Comparison of ENCODE assay signal across 24 mouse cellular contexts in genomic region chr4:103969906-103970305, GRCm38 (mm10).
DNase-seq lines count a peak whose midpoint lies in the region; ATAC-seq lines count a peak whose summit lies in the region.
"Had no signal": no experiment of that assay in that cellular context is flagged by ENCODE, and none has a peak within 500 bp of the region (broad histone marks: within the 10 kb centered on the region; RNA-seq: fewer than 3 reads in every experiment).

No protein-coding gene starts in this region.

- no peaks in the 10 kb centered on the region for H3K9me3 ChIP-seq in hindbrain, embryonic 13.5 days
- H3K9me3 ChIP-seq in hindbrain, embryonic 10.5 days = no peaks in the 10 kb centered on the region
- no peaks in the 10 kb centered on the region for H3K9me3 ChIP-seq in neural tube, embryonic 13.5 days
- no peaks in the 10 kb centered on the region for H3K9me3 ChIP-seq in neural tube, embryonic 15.5 days (replicated peaks)
- H3K9me3 ChIP-seq: embryonic facial prominence, embryonic 12.5 days; embryonic facial prominence, embryonic 15.5 days had no signal

- WGBS in hindbrain, embryonic 13.5 days = 46% methylated on average over 9 of the region's 9 CpGs
- WGBS in hindbrain, embryonic 10.5 days = 75% methylated on average over 9 of the region's 9 CpGs
- 20% methylated on average over 9 of the region's 9 CpGs for WGBS in neural tube, embryonic 13.5 days
- 16% methylated on average over 9 of the region's 9 CpGs for WGBS in neural tube, embryonic 15.5 days

- H3K9ac ChIP-seq in hindbrain, embryonic 13.5 days = no peak overlapping the region
- no peak overlapping the region for H3K9ac ChIP-seq in neural tube, embryonic 13.5 days
- no peak overlapping the region for H3K9ac ChIP-seq in neural tube, embryonic 15.5 days (replicated peaks)
- H3K9ac ChIP-seq: embryonic facial prominence, embryonic 12.5 days; embryonic facial prominence, embryonic 15.5 days; forebrain, postnatal 0 days had no signal

- no peak overlapping the region for H3K4me2 ChIP-seq in hindbrain, embryonic 13.5 days
- H3K4me2 ChIP-seq in neural tube, embryonic 13.5 days = no peak overlapping the region
- H3K4me2 ChIP-seq in neural tube, embryonic 15.5 days = no peak overlapping the region
- H3K4me2 ChIP-seq: embryonic facial prominence, embryonic 12.5 days; embryonic facial prominence, embryonic 15.5 days; heart, embryonic 11.5 days had no signal

- DNase-seq in embryo, embryonic 11 days = peak; percentile 17
- no peak for DNase-seq in embryo, embryonic 9.5 days (ENCODE audit: extremely low spot score)
- DNase-seq in hindbrain, embryonic 10.5 days (ENCODE audit: low spot score) = no peak
- DNase-seq: adrenal gland, postnatal 10 days; adrenal gland, postnatal 36 days; B cell, adult 2 months; cerebellum, adult 18-20 months; cerebellum, adult 9-10 months; cerebellum, postnatal 14 days; forebrain, postnatal 0 days; gastrocnemius, adult 2 months; gastrocnemius, postnatal 14 days; heart, adult 11 months had no signal

- H3K4me3 ChIP-seq in hindbrain, embryonic 13.5 days = no peak overlapping the region
- H3K4me3 ChIP-seq in hindbrain, embryonic 10.5 days = no peak overlapping the region
- H3K4me3 ChIP-seq in neural tube, embryonic 13.5 days = no peak overlapping the region
- no peak overlapping the region for H3K4me3 ChIP-seq in neural tube, embryonic 15.5 days (replicated peaks)
- H3K4me3 ChIP-seq: embryonic facial prominence, embryonic 12.5 days; embryonic facial prominence, embryonic 15.5 days; gastrocnemius, adult 2 months had no signal

- H3K36me3 ChIP-seq in hindbrain, embryonic 13.5 days = no peaks in the 10 kb centered on the region
- H3K36me3 ChIP-seq in hindbrain, embryonic 10.5 days = no peaks in the 10 kb centered on the region
- H3K36me3 ChIP-seq in neural tube, embryonic 13.5 days = no peaks in the 10 kb centered on the region
- H3K36me3 ChIP-seq in neural tube, embryonic 15.5 days = no peaks in the 10 kb centered on the region
- H3K36me3 ChIP-seq: embryonic facial prominence, embryonic 12.5 days; embryonic facial prominence, embryonic 15.5 days; G1E had no signal

- H3K27me3 ChIP-seq in hindbrain, embryonic 13.5 days = no peaks in the 10 kb centered on the region
- H3K27me3 ChIP-seq in hindbrain, embryonic 10.5 days (ENCODE audit: insufficient read depth, poor library complexity, severe bottlenecking) = no peaks in the 10 kb centered on the region
- no peaks in the 10 kb centered on the region for H3K27me3 ChIP-seq in neural tube, embryonic 13.5 days
- no peaks in the 10 kb centered on the region for H3K27me3 ChIP-seq in neural tube, embryonic 15.5 days (replicated peaks)
- H3K27me3 ChIP-seq: CH12.LX; embryonic facial prominence, embryonic 12.5 days; embryonic facial prominence, embryonic 15.5 days; Patski had no signal

- ATAC-seq in hindbrain, embryonic 13.5 days (ENCODE audit: low FRiP score) = no peak
- ATAC-seq in neural tube, embryonic 13.5 days (ENCODE audit: low read depth) = 0 out of 2 replicates have a peak, but pooled peaks have one; percentile 11
- ATAC-seq in neural tube, embryonic 15.5 days (ENCODE audit: low FRiP score) = no peak
- ATAC-seq: forebrain, embryonic 14.5 days; forebrain, postnatal 0 days; intestine, postnatal 0 days; Patski had no signal

- 0 out of 2 replicates have a peak overlapping the region, but pooled peaks have one; percentile 30 for H3K27ac ChIP-seq in hindbrain, embryonic 13.5 days
- H3K27ac ChIP-seq in hindbrain, embryonic 10.5 days = no peak overlapping the region
- H3K27ac ChIP-seq in neural tube, embryonic 13.5 days (replicated peaks) = no peak overlapping the region
- no peak overlapping the region for H3K27ac ChIP-seq in neural tube, embryonic 15.5 days (replicated peaks)
- H3K27ac ChIP-seq: embryonic facial prominence, embryonic 12.5 days; embryonic facial prominence, embryonic 15.5 days; gastrocnemius, adult 2 months had no signal

- H3K4me1 ChIP-seq in hindbrain, embryonic 13.5 days (replicated peaks) = peaks cover 20% of the 10 kb centered on the region
- H3K4me1 ChIP-seq in hindbrain, embryonic 10.5 days (replicated peaks) = no peaks in the 10 kb centered on the region
- peaks cover 6% of the 10 kb centered on the region; the same call in 1 of the 2 replicates for H3K4me1 ChIP-seq in neural tube, embryonic 13.5 days (replicated peaks)
- H3K4me1 ChIP-seq in neural tube, embryonic 15.5 days = no peaks in the 10 kb centered on the region
- H3K4me1 ChIP-seq: embryonic facial prominence, embryonic 12.5 days; embryonic facial prominence, embryonic 15.5 days had no signal
